Mouse (Mus musculus): ENCODE measurements at regions not wholly inside any gene's neighbourhood (a gene's known extent, or its start where the extent isn't known, plus 50 kb on each side); places are given as distances from the start of the nearest gene placed in this dataset.

DNA sequence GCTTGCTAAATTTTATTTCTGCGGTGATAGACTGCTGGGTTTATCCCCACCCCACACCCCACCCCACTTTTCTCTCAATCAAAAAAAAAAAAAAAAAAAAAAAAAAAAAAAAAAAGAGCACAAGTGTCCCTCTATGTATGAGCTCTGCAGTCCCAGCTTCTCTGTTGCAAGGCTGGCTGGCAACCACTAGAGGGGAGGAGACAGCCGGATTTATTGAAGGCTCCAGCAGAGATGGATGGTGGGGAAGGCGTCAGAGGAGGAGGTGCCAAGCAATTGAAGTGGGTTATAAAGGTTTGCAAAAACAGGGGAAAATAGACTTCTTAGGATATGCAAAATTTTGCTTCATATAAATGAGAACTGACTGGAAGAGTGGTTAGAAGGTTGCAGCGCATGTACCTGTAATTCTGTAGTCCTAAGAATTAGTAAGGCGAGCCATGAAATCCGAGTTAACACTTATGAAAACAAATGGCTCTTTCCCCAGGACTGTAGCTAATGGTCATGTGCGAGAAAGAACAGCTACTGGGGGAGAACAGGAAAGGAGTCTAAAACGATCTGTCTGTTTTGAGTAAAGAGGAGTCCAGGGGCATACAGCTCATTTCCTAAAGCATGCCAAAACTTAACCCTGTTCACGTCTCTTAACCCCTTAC is 885.1 kb upstream of the Pou3f3 start:
- peak; percentile 65 for DNase-seq

DNA sequence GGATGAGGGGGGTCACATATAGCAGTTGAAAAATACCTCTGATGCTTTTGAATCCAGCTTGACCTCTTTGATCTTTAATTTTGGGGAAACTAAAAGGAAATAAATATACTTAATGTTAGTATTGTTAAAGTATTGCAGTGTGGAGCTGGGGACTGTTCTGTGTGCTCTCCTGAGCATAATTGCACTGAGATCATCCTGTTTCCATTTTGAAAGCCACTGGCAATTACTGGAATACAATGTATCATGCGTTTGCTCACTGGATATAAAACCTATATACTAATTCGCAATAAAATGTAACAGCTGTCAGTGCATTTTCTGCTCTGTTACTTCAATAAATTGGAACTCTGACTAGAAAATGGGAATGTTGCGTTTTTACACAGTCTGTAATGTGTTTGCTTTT is 884.4 kb upstream of the Pou3f3 start:
- DNase-seq: no peak

DNA sequence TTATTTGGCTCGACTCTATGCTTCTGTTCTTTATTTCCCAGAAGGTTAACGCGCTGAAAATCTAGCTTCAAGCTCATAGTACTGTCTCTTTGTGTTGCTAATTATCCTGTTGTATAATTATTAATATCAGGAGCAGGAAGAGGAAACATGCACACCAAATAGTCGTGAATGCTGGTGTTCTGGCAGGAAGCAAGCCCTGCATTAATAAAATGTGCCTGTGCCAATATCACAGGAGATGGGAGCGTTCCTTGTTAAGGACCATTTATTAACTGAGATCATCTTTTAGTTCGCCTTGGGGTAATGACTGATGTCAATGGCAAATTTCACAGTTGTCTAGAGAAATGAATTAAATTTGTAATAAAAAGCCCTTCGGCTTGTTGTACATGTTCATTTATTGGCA is 883.5 kb upstream of the Pou3f3 start:
- no peak for DNase-seq

DNA sequence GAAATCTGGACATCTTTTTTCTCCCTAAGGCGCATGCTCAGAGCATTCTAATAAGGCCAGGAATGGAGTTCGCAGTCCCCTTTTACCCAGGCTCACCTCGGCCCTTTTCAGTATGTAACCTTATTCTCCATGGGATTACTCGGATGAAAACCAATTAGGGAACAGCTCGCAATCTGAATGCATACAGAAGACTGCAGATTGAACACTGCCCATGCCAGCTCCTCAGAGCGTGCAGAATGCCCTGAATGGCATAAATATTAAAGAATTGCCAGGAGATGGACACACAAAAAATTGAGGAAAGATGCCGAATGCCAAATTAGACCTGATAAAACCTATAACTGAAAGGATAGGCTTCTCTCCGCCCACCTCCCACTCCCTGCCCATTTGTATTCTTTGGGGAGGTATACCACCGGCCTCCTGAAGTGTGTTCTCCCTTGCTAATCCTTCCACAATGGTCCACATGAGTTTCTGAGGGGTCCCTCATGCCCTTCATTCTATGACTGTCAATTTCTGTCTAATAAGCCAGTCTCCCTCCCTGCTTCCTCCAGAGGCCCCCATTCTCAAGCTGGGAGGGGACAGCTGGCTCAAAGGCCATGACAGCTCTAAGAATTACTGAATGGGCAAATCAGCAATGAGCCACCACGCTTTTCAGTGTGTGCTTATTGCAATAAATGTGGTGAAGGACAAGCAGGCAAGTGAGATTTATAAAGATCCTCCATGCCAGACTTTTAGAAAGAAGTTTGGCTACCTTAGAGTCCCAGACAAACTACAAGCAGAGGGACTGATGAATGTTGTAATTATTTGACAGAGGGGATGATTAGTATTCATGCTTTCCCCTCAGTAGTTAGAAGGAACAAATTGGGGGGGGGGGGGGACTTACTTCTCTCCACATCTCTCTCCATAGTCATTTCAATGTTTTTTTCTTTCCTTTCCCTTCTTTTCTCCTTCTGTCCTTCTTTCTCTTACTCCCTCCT is 881.2 kb upstream of the Pou3f3 start:
- DNase-seq: no peak

DNA sequence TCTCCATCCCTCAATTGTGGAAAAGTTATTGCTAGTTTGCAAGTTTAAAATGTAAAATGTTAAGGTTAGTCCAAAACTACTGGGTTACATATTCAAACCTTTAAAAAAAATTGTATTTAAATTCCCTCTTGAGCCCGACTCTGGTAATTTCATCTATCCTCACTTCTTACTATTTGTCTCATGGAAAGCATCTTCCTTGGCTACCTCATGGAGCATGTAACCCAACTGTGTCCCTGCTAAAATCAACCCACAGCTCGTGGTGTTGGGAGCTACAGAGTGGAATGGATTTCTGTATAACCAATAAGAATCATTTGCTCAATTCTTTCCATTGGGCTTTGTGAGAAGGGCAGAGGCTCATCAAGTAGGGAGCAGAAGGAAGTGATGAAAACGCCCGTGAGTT is 880.5 kb upstream of the Pou3f3 start:
- no peak for DNase-seq

DNA sequence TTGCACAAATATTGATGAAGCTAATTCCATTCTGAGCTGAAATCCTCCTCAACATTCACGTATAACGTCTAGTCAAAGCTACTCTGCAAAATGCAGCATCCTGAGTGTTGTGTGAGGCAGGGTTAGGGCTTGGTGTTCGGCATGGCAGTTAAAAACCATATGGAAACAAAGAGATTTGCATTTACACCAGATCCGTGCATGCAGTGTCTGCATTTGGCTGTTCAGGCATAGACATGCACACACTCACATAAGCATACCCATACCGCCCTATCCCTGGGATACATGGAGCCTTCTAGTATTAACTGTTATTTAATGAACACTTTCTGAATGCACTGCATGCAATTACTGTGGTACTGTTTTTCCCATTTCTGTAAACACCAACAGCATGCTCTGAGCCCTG is 872.8 kb upstream of the Pou3f3 start:
- DNase-seq: no peak

DNA sequence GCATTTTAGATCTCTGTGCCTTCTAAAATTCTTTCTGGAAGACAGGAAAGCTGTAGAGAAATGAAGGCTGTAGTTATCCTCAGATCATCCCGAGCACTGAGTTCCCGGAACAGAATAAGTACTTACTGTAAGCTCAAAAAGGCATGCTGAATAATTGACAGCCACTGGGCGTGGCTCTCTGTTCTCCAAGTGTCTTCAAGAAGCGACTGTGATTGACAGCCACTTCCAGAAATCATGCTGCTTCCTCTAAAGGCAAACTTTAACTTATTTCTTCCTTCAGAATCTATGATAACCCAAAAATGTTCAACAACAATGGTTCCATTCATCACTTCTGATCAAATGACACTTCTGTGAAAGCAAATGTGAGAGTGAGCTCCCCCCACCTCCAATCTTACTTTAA is 870.3 kb upstream of the Pou3f3 start:
- no peak for DNase-seq

DNA sequence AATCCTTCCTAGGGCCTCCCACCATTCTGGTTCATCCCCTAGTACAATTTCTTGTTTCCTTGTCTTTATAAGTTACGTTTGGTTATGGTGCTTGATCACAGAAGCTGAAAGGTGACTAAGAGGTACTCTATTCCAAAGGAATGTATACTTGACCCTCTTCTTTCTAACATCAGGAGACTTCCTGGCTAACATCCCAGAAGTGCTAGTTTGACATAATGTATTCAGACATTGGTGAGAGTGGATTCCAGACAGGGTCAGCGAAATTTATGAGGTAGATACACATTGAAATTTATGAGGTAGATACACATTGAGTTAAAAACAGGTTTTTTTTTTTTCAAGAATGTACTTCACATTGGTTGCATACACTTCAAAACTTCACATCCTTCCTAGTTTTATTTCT is 863.9 kb upstream of the Pou3f3 start:
- no peak for DNase-seq

All from right cerebral cortex, postnatal 4 days (tissue).